Mouse (Mus musculus): ENCODE results near the gene Ildr1. TPM values are rescaled to one million over a fixed set of nuclear protein-coding genes. Genes with fewer than 3 reads are reported as not detected.

The Ildr1 gene
- polyA plus RNA-seq, 1 experiment from 2014 or later, result not detected

- Histone ChIP-seq H3K27ac (no peak overlapping the region), H3K4me2 (no peak overlapping the region), H3K27me3 (no peaks in the 10 kb centered on the region), H3K4me1 (no peaks in the 10 kb centered on the region), H3K36me3 (ENCODE audit: poor library complexity, severe bottlenecking) (no peaks in the 10 kb centered on the region), H3K4me3 (no peak overlapping the region), H3K9ac (no peak overlapping the region), H3K9me3 (replicated peaks) (no peaks in the 10 kb centered on the region)
- 91% methylated on average over 3 of the region's 3 CpGs for WGBS
- no peak for ATAC-seq
Measured at GRCm38 (mm10) chr16:36735421-36735820, 41.6 kb downstream of the Ildr1 start.

- Histone ChIP-seq H3K4me1 (no peaks in the 10 kb centered on the region), H3K4me2 (no peak overlapping the region), H3K27ac (no peak overlapping the region), H3K9ac (no peak overlapping the region), H3K27me3 (no peaks in the 10 kb centered on the region), H3K36me3 (ENCODE audit: poor library complexity, severe bottlenecking) (no peaks in the 10 kb centered on the region), H3K9me3 (replicated peaks) (no peaks in the 10 kb centered on the region), H3K4me3 (no peak overlapping the region)
- 30% methylated on average over 4 of the region's 4 CpGs for WGBS
- ATAC-seq, result no peak
Measured at GRCm38 (mm10) chr16:36739404-36739930, 45.7 kb downstream of the Ildr1 start.

- Histone ChIP-seq H3K27me3 (no peaks in the 10 kb centered on the region), H3K9me3 (replicated peaks) (no peaks in the 10 kb centered on the region), H3K9ac (no peak overlapping the region), H3K4me1 (no peaks in the 10 kb centered on the region), H3K27ac (no peak overlapping the region), H3K4me2 (no peak overlapping the region), H3K36me3 (ENCODE audit: poor library complexity, severe bottlenecking) (no peaks in the 10 kb centered on the region), H3K4me3 (no peak overlapping the region)
- WGBS, result 91% methylated on average over 8 of the region's 8 CpGs
- ATAC-seq, result no peak
Measured at GRCm38 (mm10) chr16:36743580-36743979, 49.8 kb downstream of the Ildr1 start.

- H3K27ac ChIP-seq, result no peak overlapping the region
- no peak for ATAC-seq
- H3K9ac ChIP-seq, result no peak overlapping the region
- H3K36me3 ChIP-seq (ENCODE audit: poor library complexity, severe bottlenecking), result no peaks in the 10 kb centered on the region
- no peak overlapping the region for H3K4me3 ChIP-seq
- no peaks in the 10 kb centered on the region for H3K27me3 ChIP-seq
- WGBS, result 86% methylated on average over 4 of the region's 4 CpGs
- H3K4me2 ChIP-seq, result no peak overlapping the region
- no peaks in the 10 kb centered on the region for H3K9me3 ChIP-seq (replicated peaks)
- H3K4me1 ChIP-seq, result no peaks in the 10 kb centered on the region
Measured at GRCm38 (mm10) chr16:36747068-36747467, 53.3 kb downstream of the Ildr1 start.

- ATAC-seq, result no peak
- Histone ChIP-seq H3K4me2 (no peak overlapping the region), H3K4me3 (no peak overlapping the region), H3K27ac (no peak overlapping the region), H3K9ac (no peak overlapping the region), H3K36me3 (ENCODE audit: poor library complexity, severe bottlenecking) (no peaks in the 10 kb centered on the region), H3K9me3 (replicated peaks) (no peaks in the 10 kb centered on the region), H3K27me3 (no peaks in the 10 kb centered on the region), H3K4me1 (no peaks in the 10 kb centered on the region)
- 76% methylated on average over 2 of the region's 2 CpGs for WGBS
Measured at GRCm38 (mm10) chr16:36747767-36748166, 54.0 kb downstream of the Ildr1 start.

- H3K27me3 ChIP-seq, result no peaks in the 10 kb centered on the region
- no peaks in the 10 kb centered on the region for H3K36me3 ChIP-seq (ENCODE audit: poor library complexity, severe bottlenecking)
- 94% methylated on average over 3 of the region's 3 CpGs for WGBS
Measured at GRCm38 (mm10) chr16:36751979-36752378, 58.2 kb downstream of the Ildr1 start.

GRCm38 (mm10) chr16:36770191-36770771, 76.5 kb downstream of the Ildr1 start:
- Histone ChIP-seq H3K4me1 (peaks cover 5% of the 10 kb centered on the region; the same call in 1 of the 2 replicates), H3K4me2 (no peak overlapping the region), H3K27ac (no peak overlapping the region), H3K36me3 (ENCODE audit: poor library complexity, severe bottlenecking) (no peaks in the 10 kb centered on the region), H3K4me3 (no peak overlapping the region), H3K9ac (no peak overlapping the region), H3K9me3 (replicated peaks) (no peaks in the 10 kb centered on the region), H3K27me3 (no peaks in the 10 kb centered on the region)
- WGBS, result 59% methylated on average over 10 of the region's 13 CpGs
- peak; percentile 63 for ATAC-seq

More at GRCm38 (mm10) chr16:36751979-36752378, 58.2 kb downstream of the Ildr1 start:
- H3K4me3 ChIP-seq, result no peak overlapping the region
- no peak overlapping the region for H3K27ac ChIP-seq
- ATAC-seq, result no peak
- H3K4me1 ChIP-seq, result no peaks in the 10 kb centered on the region
- H3K9ac ChIP-seq, result no peak overlapping the region
- H3K9me3 ChIP-seq (replicated peaks), result no peaks in the 10 kb centered on the region
- no peak overlapping the region for H3K4me2 ChIP-seq

GRCm38 (mm10) chr16:36770830-36771229, 77.1 kb downstream of the Ildr1 start:
- peak; percentile 86 for ATAC-seq
- Histone ChIP-seq H3K9me3 (replicated peaks) (no peaks in the 10 kb centered on the region), H3K27me3 (no peaks in the 10 kb centered on the region), H3K4me3 (no peak overlapping the region), H3K4me1 (peaks cover 5% of the 10 kb centered on the region; the same call in 1 of the 2 replicates), H3K4me2 (no peak overlapping the region), H3K27ac (peak overlapping the region; percentile 40), H3K36me3 (ENCODE audit: poor library complexity, severe bottlenecking) (no peaks in the 10 kb centered on the region), H3K9ac (no peak overlapping the region)
- WGBS, result 16% methylated on average over 4 of the region's 4 CpGs

GRCm38 (mm10) chr16:36771244-36771643, 77.5 kb downstream of the Ildr1 start:
- Histone ChIP-seq H3K9ac (no peak overlapping the region), H3K27ac (peak overlapping the region; percentile 40; the same call in 1 of the 2 replicates), H3K4me2 (no peak overlapping the region), H3K36me3 (ENCODE audit: poor library complexity, severe bottlenecking) (no peaks in the 10 kb centered on the region), H3K27me3 (no peaks in the 10 kb centered on the region), H3K9me3 (replicated peaks) (no peaks in the 10 kb centered on the region), H3K4me3 (no peak overlapping the region), H3K4me1 (peaks cover 5% of the 10 kb centered on the region; the same call in 1 of the 2 replicates)
- peak; percentile 67 for ATAC-seq
- WGBS, result 56% methylated on average over 2 of the region's 2 CpGs

GRCm38 (mm10) chr16:36771703-36772102, 77.9 kb downstream of the Ildr1 start:
- Histone ChIP-seq H3K9ac (no peak overlapping the region), H3K4me2 (no peak overlapping the region), H3K36me3 (ENCODE audit: poor library complexity, severe bottlenecking) (no peaks in the 10 kb centered on the region), H3K4me3 (no peak overlapping the region), H3K9me3 (replicated peaks) (no peaks in the 10 kb centered on the region), H3K27me3 (no peaks in the 10 kb centered on the region), H3K27ac (no peak overlapping the region), H3K4me1 (peaks cover 5% of the 10 kb centered on the region; the same call in 1 of the 2 replicates)
- WGBS, result 96% methylated on average over 3 of the region's 3 CpGs
- ATAC-seq, result no peak

GRCm38 (mm10) chr16:36772996-36773395, 79.2 kb downstream of the Ildr1 start:
- Histone ChIP-seq H3K27ac (no peak overlapping the region), H3K9me3 (replicated peaks) (no peaks in the 10 kb centered on the region), H3K4me3 (no peak overlapping the region), H3K36me3 (ENCODE audit: poor library complexity, severe bottlenecking) (no peaks in the 10 kb centered on the region), H3K4me1 (peaks cover 5% of the 10 kb centered on the region; the same call in 1 of the 2 replicates), H3K27me3 (no peaks in the 10 kb centered on the region), H3K9ac (no peak overlapping the region), H3K4me2 (no peak overlapping the region)
- 92% methylated on average over 5 of the region's 5 CpGs for WGBS
- no peak for ATAC-seq

- Histone ChIP-seq H3K27ac (no peak overlapping the region; the same call in 1 of the 2 replicates), H3K4me2 (no peak overlapping the region), H3K27me3 (no peaks in the 10 kb centered on the region), H3K4me1 (peaks cover 4% of the 10 kb centered on the region; the same call in 1 of the 2 replicates), H3K36me3 (ENCODE audit: poor library complexity, severe bottlenecking) (no peaks in the 10 kb centered on the region), H3K9ac (no peak overlapping the region), H3K4me3 (no peak overlapping the region), H3K9me3 (replicated peaks) (no peaks in the 10 kb centered on the region)
- 77% methylated on average over 6 of the region's 6 CpGs for WGBS
- ATAC-seq, result peak; percentile 91
Measured at GRCm38 (mm10) chr16:36775658-36776057, 81.9 kb downstream of the Ildr1 start.

Data from forebrain, embryonic 13.5 days (tissue).